Mouse (Mus musculus): ENCODE measurements at regions not wholly inside any gene's neighbourhood (a gene's known extent, or its start where the extent isn't known, plus 50 kb on each side); places are given as distances from the start of the nearest gene placed in this dataset.

GRCm38 (mm10) chr16:86009638-86010329 lies 108.2 kb upstream of the Adamts5 start:
- TF ChIP-seq CTCF (IDR thresholded peaks at IDR 0.05; ENCODE audit: low read depth, low read length) (no peak), POLR2A (IDR thresholded peaks at IDR 0.05; ENCODE audit: extremely low read depth, insufficient read depth, low read length) (no peak)

Measured in liver, adult 2 months (tissue).